Mouse (Mus musculus): ENCODE results near the gene Camta2.

DNA sequence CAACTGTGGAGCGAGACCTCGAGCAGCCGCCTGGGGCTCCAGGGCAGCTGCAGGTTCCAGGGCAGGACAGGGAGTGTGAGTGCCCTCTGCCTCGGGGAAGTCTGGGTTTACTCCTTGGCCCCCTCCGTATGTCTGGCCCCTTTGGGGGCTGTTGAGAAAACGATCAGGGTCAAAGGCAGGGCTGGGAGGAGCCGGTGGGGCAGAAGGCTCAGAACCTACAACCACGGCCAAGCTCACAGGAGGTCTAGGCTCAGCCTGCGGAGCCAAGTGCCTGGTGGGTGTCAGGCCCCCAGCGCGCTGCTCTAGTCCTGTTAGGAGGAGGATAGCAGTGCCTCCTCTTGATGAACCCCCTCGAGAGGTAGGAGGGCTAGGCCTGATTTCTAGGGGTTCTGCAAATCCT, 6.7 kb downstream of the Camta2 start:
- TF ChIP-seq CTCF (IDR thresholded peaks at IDR 0.05; ENCODE audit: low read depth, low read length) = no peak
- no peak for TF ChIP-seq POLR2A (IDR thresholded peaks at IDR 0.05; ENCODE audit: borderline replicate concordance, low read depth, low read length)

Measured in bone marrow macrophage, adult 2 months (primary cell).